Mouse (Mus musculus): ENCODE results near the gene Gm960. TPM values are rescaled to one million over a fixed set of nuclear protein-coding genes. Genes with fewer than 3 reads are reported as not detected.

Gm960 gene
- polyA plus RNA-seq, 1 experiment from 2014 or later = 6.5 TPM

DNA sequence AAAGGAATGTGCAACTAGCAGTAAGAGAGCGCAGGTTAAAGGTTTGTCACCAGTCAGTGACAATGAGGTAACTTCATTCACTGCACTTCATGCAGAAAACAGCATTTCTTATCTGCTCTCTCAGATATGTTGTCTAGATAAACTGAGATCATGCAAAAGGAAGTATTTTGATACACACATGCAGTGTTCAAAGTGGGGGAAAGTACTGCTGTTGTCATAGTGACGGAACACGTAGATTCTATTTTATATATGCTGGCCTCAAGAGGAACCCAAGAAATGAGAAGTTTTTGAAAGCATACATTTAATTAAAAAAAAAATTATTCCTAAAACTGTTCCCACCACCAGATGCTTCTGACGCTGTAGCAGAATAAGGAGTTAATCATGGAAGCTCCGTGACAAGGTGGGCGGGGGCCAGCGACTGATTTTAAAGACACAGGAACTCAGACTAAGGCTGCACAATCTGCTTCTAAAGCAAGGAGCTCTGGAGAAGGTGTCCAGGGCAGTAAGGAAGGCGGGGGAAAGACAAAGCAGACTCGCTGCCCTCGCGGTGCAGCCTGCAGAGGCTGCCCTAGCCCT is 51.5 kb downstream of the Gm960 start:
- H3K9me3 ChIP-seq = no peaks in the 10 kb centered on the region
- no peak overlapping the region for H3K4me2 ChIP-seq (replicated peaks)
- no peaks in the 10 kb centered on the region for H3K36me3 ChIP-seq
- no peak overlapping the region for H3K4me3 ChIP-seq
- no peak overlapping the region for H3K9ac ChIP-seq (replicated peaks)
- no peak overlapping the region for H3K27ac ChIP-seq (replicated peaks)
- H3K4me1 ChIP-seq = no peaks in the 10 kb centered on the region
- no peak for ATAC-seq (ENCODE audit: low FRiP score, low read depth)
- no peaks in the 10 kb centered on the region for H3K27me3 ChIP-seq
- 74% methylated on average over 11 of the region's 11 CpGs for WGBS

DNA sequence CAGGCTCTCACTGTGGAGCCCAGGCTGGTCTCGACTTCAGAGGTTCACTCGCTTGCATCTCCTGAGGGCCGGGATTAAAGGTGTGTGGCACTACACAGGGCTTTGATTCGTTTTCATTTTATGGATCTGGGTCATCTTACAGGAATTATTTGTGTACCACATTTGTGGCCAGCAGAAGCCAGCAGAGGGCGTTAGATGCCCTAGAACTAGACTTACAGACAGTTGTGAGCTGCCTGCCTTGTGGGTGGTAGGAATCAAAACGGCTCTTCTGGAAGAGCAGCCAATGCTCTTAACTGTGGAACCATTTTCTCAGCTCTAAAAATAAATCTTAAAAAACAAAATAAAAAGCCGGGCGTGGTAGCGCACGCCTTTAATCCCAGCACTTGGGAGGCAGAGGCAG is 54.2 kb downstream of the Gm960 start:
- H3K4me2 ChIP-seq (replicated peaks) = no peak overlapping the region
- H3K9me3 ChIP-seq = no peaks in the 10 kb centered on the region
- H3K4me3 ChIP-seq = no peak overlapping the region
- no peaks in the 10 kb centered on the region for H3K4me1 ChIP-seq
- H3K9ac ChIP-seq (replicated peaks) = 0 out of 2 replicates have a peak overlapping the region, but pooled peaks have one; percentile 15
- 49% methylated on average over 10 of the region's 10 CpGs for WGBS
- H3K36me3 ChIP-seq = no peaks in the 10 kb centered on the region
- ATAC-seq (ENCODE audit: low FRiP score, low read depth) = no peak
- no peak overlapping the region for H3K27ac ChIP-seq (replicated peaks)
- H3K27me3 ChIP-seq = no peaks in the 10 kb centered on the region

DNA sequence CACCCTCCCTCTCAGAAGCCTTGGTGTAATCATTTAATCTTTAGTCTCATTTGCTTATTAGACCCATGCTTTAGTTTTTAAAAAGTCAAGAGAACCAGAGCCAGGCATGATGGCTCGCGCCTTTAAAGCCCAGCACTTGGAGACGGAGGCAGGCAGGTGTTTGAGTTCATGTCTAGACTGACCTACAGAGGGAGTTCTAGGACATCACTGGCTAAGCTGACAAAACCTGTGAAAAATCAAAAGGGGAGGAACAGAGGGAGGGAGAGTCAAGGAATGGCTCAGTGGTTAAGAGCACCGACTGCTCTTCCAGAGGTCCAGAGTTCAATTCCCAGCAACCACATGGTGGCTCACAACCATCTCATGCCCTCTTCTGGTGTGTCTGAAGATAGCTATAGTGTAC is 62.5 kb downstream of the Gm960 start:
- Histone ChIP-seq H3K9ac (replicated peaks) (no peak overlapping the region), H3K4me3 (no peak overlapping the region), H3K36me3 (no peaks in the 10 kb centered on the region), H3K9me3 (no peaks in the 10 kb centered on the region), H3K27ac (replicated peaks) (no peak overlapping the region), H3K4me1 (no peaks in the 10 kb centered on the region), H3K4me2 (replicated peaks) (no peak overlapping the region), H3K27me3 (no peaks in the 10 kb centered on the region)
- ATAC-seq (ENCODE audit: low FRiP score, low read depth) = no peak
- WGBS = 69% methylated on average over 4 of the region's 4 CpGs

DNA sequence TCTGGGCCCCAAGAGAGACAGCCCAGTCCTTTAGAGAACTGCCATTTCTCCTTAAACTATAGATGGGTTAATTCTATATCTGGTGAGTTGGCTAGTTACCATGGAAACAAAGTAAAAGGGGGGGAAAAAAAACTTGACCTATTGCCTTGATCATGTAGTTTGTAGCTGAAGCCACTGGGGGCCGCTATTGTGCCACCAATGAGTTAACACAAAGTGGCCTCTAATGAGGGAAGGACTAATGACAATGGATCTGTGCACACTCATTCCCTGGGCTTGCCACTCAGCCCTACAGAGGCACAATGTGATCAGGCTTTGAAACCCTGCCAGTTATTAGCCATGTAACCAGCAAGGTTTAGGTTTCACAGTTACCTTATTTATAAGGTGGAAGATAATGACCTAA is 69.6 kb downstream of the Gm960 start:
- no peak overlapping the region for H3K27ac ChIP-seq (replicated peaks)
- peaks cover 3% of the 10 kb centered on the region; the same call in 1 of the 2 replicates for H3K36me3 ChIP-seq
- peak; percentile 64; the same call in 1 of the 2 replicates for ATAC-seq (ENCODE audit: low FRiP score, low read depth)
- 4% methylated on average over 1 of the region's 1 CpGs for WGBS
- no peak overlapping the region for H3K9ac ChIP-seq (replicated peaks)
- H3K4me3 ChIP-seq = no peak overlapping the region
- no peaks in the 10 kb centered on the region for H3K27me3 ChIP-seq
- H3K4me2 ChIP-seq (replicated peaks) = no peak overlapping the region
- peaks cover 40% of the 10 kb centered on the region for H3K4me1 ChIP-seq
- H3K9me3 ChIP-seq = no peaks in the 10 kb centered on the region

DNA sequence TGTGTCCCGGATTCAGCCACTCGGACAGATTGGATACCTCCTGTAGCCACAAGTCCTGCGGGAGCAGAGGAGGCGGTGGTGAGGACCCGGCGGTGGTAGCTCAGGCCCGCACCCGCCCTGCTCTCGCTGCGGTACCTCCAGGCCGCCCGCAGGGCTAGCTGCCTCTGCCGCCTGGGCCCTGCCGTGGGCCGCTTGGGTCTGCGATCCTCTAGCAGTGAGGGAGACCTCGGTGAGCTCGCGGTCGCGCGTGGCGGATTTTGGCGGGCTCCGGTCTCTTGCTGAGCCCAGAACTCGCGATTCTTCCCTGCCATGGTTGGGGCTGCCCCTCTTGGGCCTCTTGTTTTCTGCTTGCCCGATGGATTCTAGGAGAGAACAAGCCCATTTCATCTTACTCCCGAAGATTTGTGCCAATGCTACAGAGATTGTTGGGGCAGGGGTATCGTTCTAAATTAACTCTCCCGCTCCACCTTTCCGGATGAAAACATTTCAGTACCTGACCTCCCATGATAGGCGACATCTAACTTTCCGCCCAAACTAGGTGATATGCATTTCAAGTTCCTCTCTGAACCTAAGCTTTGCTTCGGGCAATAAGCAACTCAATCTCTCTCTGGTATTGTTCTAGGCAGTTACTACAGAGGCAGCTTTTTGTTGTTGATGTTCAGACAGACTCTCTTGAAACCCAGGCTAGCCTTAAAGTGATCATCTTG is 72.5 kb downstream of the Gm960 start:
- Histone ChIP-seq H3K4me1 (peaks cover 40% of the 10 kb centered on the region), H3K4me3 (peak overlapping the region; percentile 93), H3K4me2 (replicated peaks) (peak overlapping the region; percentile 95), H3K27ac (replicated peaks) (peak overlapping the region; percentile 83), H3K27me3 (no peaks in the 10 kb centered on the region), H3K9me3 (no peaks in the 10 kb centered on the region), H3K9ac (replicated peaks) (peak overlapping the region; percentile 94), H3K36me3 (peaks cover 26% of the 10 kb centered on the region)
- ATAC-seq (ENCODE audit: low FRiP score, low read depth) = peak; percentile 67
- WGBS = 3% methylated on average over 34 of the region's 35 CpGs

DNA sequence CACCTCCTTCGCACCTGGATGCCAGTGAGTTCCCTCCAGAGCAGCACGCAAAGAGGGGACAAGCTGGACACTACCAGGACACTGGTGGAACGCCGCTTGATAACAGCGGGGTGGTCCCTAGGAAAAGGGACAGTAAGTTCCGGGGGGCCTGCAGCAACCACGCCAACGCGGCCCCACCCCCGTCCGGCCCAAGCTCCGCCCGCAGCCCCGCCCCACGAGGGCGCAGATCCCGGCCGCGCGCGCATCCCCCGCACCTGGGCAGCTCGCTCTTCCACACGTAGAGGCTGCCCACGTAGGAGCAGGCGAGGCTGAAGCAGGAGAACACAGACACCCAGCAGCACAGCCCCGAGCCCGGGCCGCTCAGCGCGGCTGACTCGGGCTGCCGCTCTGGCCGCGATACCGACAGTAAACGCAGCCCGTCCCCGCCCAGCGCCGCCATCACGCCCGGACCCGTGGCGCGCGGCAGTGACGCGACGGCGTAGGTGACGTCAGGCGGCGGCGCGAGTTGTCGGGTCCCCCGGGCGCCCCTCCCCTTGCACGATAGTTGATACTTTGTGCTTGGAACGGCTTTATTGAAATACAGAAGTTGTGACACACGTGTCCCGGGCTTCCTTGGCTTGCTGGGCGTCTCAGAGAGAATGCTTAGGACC is 73.2 kb downstream of the Gm960 start, which contains the start of gene Rce1:
Gene Rce1, minus strand, starts transcription at position 463 of the 650 bp plus-strand sequence.
- peak; percentile 81 for ATAC-seq (ENCODE audit: low FRiP score, low read depth)
- peaks cover 40% of the 10 kb centered on the region for H3K4me1 ChIP-seq

DNA sequence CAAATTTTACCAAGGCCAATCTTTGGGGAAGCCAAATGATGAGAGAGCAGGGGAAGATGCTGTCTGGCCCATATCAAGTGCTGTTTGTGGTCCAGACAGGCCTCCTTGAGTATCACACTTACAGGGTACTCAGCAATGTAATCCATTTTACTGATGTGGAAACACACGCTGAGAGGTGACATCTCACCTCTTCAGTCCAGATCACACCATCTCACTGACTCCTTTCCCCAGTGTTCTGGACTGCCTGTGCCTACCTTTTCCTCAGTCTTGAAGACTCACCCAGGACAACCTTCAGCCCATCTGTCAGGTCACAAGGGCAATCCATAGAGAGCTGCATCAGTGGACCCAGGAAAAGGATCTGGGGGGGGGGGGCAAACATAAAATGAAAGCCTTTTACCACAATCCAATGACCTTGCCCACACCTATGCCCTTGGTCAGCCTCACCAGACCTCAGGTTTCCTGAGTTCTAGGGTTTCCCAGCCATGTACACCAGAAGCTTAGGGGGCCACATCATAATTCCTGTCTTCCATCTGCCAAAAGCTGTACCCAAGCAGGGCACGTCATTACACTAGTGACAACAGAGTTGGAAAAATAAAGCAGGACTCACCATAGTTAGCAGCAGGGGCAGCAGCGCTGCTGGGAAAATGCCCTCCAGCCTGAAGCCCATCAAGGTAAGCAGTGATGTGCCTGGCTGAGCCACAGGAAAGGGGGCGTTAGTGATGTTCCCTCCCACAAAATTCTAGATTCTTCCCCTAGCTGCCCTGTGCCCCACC is 73.9 kb downstream of the Gm960 start:
- H3K4me2 ChIP-seq (replicated peaks) = peak overlapping the region; percentile 95
- peaks cover 26% of the 10 kb centered on the region for H3K36me3 ChIP-seq
- H3K9ac ChIP-seq (replicated peaks) = peak overlapping the region; percentile 94
- peak overlapping the region; percentile 93 for H3K4me3 ChIP-seq
- WGBS = 29% methylated on average over 4 of the region's 4 CpGs
- peak; percentile 11 for ATAC-seq (ENCODE audit: low FRiP score, low read depth)
- peak overlapping the region; percentile 83; the same call in 1 of the 2 replicates for H3K27ac ChIP-seq (replicated peaks)
- peaks cover 40% of the 10 kb centered on the region for H3K4me1 ChIP-seq
- H3K9me3 ChIP-seq = no peaks in the 10 kb centered on the region
- no peaks in the 10 kb centered on the region for H3K27me3 ChIP-seq

More for the DNA sequence above, 73.2 kb downstream of the Gm960 start, which contains the start of gene Rce1:
- peak within 1 kb of the TSS; percentile 95 for H3K4me2 ChIP-seq (replicated peaks)
- peak within 1 kb of the TSS; percentile 93 for H3K4me3 ChIP-seq
- under 1% methylated on average over 54 of the region's 64 CpGs for WGBS
- peaks cover 26% of the 10 kb centered on the region for H3K36me3 ChIP-seq
- H3K9me3 ChIP-seq = no peaks in the 10 kb centered on the region
- H3K9ac ChIP-seq (replicated peaks) = peak within 1 kb of the TSS; percentile 94
- H3K27ac ChIP-seq (replicated peaks) = peak within 1 kb of the TSS; percentile 83
- H3K27me3 ChIP-seq = no peaks in the 10 kb centered on the region

DNA sequence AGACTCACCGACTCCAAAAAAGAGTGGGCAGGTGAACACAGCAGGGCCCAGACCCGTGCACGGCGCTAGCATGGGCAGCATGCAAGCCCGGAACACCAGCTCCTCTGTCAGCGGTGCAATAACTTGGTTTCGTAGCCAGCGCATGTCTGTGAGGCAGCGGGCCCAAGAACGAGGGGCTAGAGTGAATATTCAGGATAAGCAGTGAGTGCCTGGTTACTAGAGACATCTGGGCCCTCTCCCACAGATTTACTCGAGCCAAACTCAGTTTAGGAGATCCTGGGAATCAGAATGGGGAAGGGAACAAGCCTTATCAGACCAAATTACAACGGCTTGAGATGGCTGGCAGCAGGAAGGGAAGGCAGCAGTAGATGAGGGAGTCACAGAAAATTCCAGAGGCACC is 74.5 kb downstream of the Gm960 start:
- peaks cover 37% of the 10 kb centered on the region for H3K4me1 ChIP-seq
- 94% methylated on average over 12 of the region's 12 CpGs for WGBS
- H3K27ac ChIP-seq (replicated peaks) = no peak overlapping the region
- peaks cover 26% of the 10 kb centered on the region for H3K36me3 ChIP-seq
- H3K4me2 ChIP-seq (replicated peaks) = peak overlapping the region; percentile 95; the same call in 1 of the 2 replicates
- ATAC-seq (ENCODE audit: low FRiP score, low read depth) = no peak
- no peaks in the 10 kb centered on the region for H3K27me3 ChIP-seq
- H3K4me3 ChIP-seq = no peak overlapping the region
- H3K9ac ChIP-seq (replicated peaks) = no peak overlapping the region
- H3K9me3 ChIP-seq = no peaks in the 10 kb centered on the region

DNA sequence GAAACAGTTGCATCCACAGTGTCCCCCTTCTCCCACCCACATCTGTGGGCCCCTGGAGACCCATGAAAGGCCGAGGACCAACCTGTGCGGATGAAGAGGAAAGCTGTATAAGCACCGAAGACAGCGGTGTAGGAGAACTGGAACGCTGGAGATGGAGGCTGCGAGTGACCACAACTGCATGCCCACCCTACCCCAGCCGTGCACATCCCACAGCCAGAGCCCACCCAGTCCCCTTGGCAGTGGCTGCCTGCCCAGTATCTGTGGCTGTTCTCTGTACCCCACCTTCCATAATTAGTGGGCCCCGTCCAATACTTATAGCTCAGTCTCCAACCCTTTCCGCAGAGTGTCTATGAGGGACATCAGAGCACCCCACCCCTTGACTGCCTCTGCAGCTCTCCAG is 75.0 kb downstream of the Gm960 start:
- Histone ChIP-seq H3K4me1 (peaks cover 33% of the 10 kb centered on the region), H3K27me3 (no peaks in the 10 kb centered on the region), H3K4me3 (0 out of 2 replicates have a peak overlapping the region, but pooled peaks have one; percentile 1), H3K36me3 (peaks cover 26% of the 10 kb centered on the region), H3K9me3 (no peaks in the 10 kb centered on the region), H3K27ac (replicated peaks) (no peak overlapping the region), H3K4me2 (replicated peaks) (no peak overlapping the region), H3K9ac (replicated peaks) (no peak overlapping the region)
- ATAC-seq (ENCODE audit: low FRiP score, low read depth) = no peak
- 93% methylated on average over 9 of the region's 9 CpGs for WGBS

DNA sequence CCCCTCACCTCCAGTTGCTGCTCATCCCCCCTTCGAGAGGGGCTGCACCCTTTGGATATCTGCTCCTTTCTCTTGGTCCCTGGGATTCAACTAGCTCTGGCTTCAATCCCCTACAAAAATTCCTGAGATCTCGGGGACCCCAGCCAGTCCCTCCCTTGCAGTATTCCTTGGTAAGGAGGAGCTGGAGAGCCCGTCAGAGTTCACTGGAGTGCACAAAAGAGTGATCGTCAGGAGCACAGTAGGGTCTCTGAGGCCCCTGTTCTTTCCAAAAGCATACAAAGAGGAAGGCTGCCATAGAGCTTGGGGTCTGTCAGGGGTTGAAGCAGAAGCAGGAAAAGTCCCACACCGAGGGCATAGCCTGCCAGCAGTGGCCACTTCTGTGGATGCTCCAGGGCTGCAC is 75.7 kb downstream of the Gm960 start:
- no peak for ATAC-seq (ENCODE audit: low FRiP score, low read depth)
- 74% methylated on average over 5 of the region's 5 CpGs for WGBS
- H3K27ac ChIP-seq (replicated peaks) = no peak overlapping the region
- H3K27me3 ChIP-seq = peaks cover 3% of the 10 kb centered on the region
- H3K4me3 ChIP-seq = no peak overlapping the region
- H3K4me2 ChIP-seq (replicated peaks) = no peak overlapping the region
- no peaks in the 10 kb centered on the region for H3K9me3 ChIP-seq
- H3K4me1 ChIP-seq = peaks cover 30% of the 10 kb centered on the region
- no peak overlapping the region for H3K9ac ChIP-seq (replicated peaks)
- H3K36me3 ChIP-seq = peaks cover 26% of the 10 kb centered on the region

DNA sequence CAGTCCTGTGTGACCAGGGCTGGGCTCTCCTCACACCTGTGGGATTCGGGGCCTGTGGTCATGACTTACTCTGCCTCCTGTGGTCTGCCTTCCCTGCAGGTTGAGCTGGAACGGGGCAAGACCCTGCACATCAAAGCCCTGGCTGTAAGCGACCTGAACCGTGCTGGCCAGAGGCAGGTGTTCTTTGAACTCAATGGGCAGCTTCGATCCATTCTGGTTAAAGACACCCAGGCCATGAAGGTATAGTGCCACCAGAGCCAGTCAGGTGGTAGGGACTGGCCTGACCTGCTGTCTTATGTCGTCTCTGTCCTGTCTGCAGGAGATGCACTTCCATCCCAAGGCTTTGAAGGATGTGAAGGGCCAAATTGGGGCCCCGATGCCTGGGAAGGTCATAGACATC is 77.7 kb downstream of the Gm960 start:
- Histone ChIP-seq H3K9me3 (no peaks in the 10 kb centered on the region), H3K27me3 (peaks cover 14% of the 10 kb centered on the region), H3K36me3 (peaks cover 26% of the 10 kb centered on the region), H3K4me3 (no peak overlapping the region), H3K4me2 (replicated peaks) (no peak overlapping the region), H3K4me1 (peaks cover 25% of the 10 kb centered on the region), H3K27ac (replicated peaks) (no peak overlapping the region), H3K9ac (replicated peaks) (no peak overlapping the region)
- ATAC-seq (ENCODE audit: low FRiP score, low read depth) = no peak
- 90% methylated on average over 7 of the region's 7 CpGs for WGBS
